Mouse (Mus musculus): ENCODE measurements around the gene 1700113H08Rik. TPM values are rescaled to one million over a fixed set of nuclear protein-coding genes. Genes with fewer than 3 reads are reported as not detected.

The 1700113H08Rik gene
- polyA plus RNA-seq, 1 experiment: not detected

DNA sequence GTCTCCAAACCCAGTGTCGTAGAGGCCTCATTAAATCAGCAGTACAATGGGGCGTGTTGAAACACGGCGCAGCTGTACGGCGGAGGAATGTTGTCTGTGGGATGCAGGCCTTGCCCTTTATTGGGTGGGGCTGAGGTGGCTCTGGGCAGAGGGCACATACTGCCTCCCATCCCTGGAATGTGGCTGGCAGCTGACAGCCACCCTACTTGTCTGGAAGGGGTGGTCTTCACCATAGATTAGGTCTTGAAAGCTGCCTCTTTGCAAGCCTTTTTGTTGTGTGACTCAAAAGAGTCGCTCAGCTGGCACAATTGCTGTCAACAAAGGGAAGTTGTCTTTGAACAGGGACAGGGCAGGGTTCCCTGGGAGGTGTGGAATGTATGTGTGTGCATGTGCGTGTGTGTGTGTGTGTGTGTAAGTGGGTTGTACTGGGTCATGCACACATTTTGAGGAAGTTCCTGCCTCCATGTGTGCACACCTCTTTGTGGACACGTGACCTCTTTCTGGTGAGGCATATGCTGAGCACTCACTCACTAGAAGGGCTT is 41.6 kb upstream of the 1700113H08Rik start:
- H3K4me2 ChIP-seq (ENCODE audit: low read depth): peak overlapping the region; percentile 67
- no peak for TF ChIP-seq REST (IDR thresholded peaks at IDR 0.05; ENCODE audit: insufficient read depth, insufficient read length)
- TF ChIP-seq TCF12 (IDR thresholded peaks at IDR 0.05; ENCODE audit: insufficient read depth, poor library complexity, severe bottlenecking): peak; percentile 52
- TF ChIP-seq MYOD1 (IDR thresholded peaks at IDR 0.05; ENCODE audit: control insufficient read depth in 1 of 3, insufficient read length in 2 of 3, low read depth in 2 of 3): peak; percentile 5 to 97 (median 89)
- peak; percentile 93 for TF ChIP-seq TCF3 (IDR thresholded peaks at IDR 0.05; ENCODE audit: insufficient read length, low read depth)
- TF ChIP-seq POLR2AphosphoS2 (IDR thresholded peaks at IDR 0.05; ENCODE audit: insufficient read length, low read depth): no peak
- 0 out of 2 replicates have a peak, but pooled peaks have one; percentile 20 for TF ChIP-seq CEBPB (IDR thresholded peaks at IDR 0.05; ENCODE audit: insufficient read depth, poor library complexity, severe bottlenecking)
- peak; percentile 90 to 98 (median 95) for TF ChIP-seq MYOG (IDR thresholded peaks at IDR 0.05; ENCODE audit: control insufficient read depth in 1 of 3, insufficient read depth in 1 of 3, insufficient read length in 2 of 3, low read depth in 2 of 3)
- no peak for TF ChIP-seq SRF (IDR thresholded peaks at IDR 0.05; ENCODE audit: control insufficient read depth, insufficient read length, low read depth)
- no peak for TF ChIP-seq POLR2A (IDR thresholded peaks at IDR 0.05; ENCODE audit: insufficient read length, low read depth)
- no peak for TF ChIP-seq MAX (IDR thresholded peaks at IDR 0.05; ENCODE audit: low read depth)
- peak; percentile 87 for TF ChIP-seq USF1 (IDR thresholded peaks at IDR 0.05; ENCODE audit: low read depth)
- TF ChIP-seq E2F4 (IDR thresholded peaks at IDR 0.05; ENCODE audit: insufficient read depth): no peak
- no peaks in the 10 kb centered on the region for H3K36me3 ChIP-seq (ENCODE audit: control insufficient read depth, insufficient read depth)
- no peaks in the 10 kb centered on the region for H3K79me2 ChIP-seq (ENCODE audit: control insufficient read depth, insufficient read depth)
- no peak overlapping the region for H3ac ChIP-seq (ENCODE audit: control insufficient read depth, insufficient read length)
- H3K4me3 ChIP-seq: no peak overlapping the region
- no peaks in the 10 kb centered on the region for H3K27me3 ChIP-seq (ENCODE audit: control insufficient read depth, insufficient read depth, insufficient read length)

DNA sequence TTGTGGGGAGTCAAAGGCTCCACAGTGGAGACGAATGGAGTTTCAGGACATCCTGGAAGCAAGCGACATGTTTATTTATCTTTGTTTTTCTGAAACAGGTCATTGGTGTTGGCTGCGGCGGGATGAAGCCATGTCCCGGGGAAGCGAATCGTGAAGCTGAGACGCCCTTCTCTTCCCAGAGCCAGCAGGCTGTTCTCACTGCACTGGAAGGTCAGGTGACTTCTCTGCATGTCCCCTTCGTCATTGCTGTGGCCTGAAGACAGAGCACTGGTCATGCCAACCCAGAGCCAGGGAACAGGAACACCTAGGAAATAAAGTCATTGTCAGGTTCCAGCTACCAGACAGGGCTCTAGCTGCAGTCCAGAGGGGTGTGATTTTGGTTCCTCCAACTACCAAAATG is 39.0 kb upstream of the 1700113H08Rik start:
- Histone ChIP-seq H3ac (ENCODE audit: control insufficient read depth, insufficient read length) (no peak overlapping the region), H3K79me2 (ENCODE audit: control insufficient read depth, insufficient read depth) (no peaks in the 10 kb centered on the region), H3K4me3 (no peak overlapping the region), H3K27me3 (ENCODE audit: control insufficient read depth, insufficient read depth, insufficient read length) (no peaks in the 10 kb centered on the region), H3K36me3 (ENCODE audit: control insufficient read depth, insufficient read depth) (no peaks in the 10 kb centered on the region), H3K4me2 (ENCODE audit: low read depth) (no peak overlapping the region)
- TF ChIP-seq CEBPB (IDR thresholded peaks at IDR 0.05; ENCODE audit: insufficient read depth, poor library complexity, severe bottlenecking) (no peak), E2F4 (IDR thresholded peaks at IDR 0.05; ENCODE audit: insufficient read depth) (no peak), MYOD1 (IDR thresholded peaks at IDR 0.05; ENCODE audit: control insufficient read depth in 1 of 3, insufficient read length in 2 of 3, low read depth in 2 of 3) (no peak), MYOG (IDR thresholded peaks at IDR 0.05; ENCODE audit: control insufficient read depth in 1 of 3, insufficient read depth in 1 of 3, insufficient read length in 2 of 3, low read depth in 2 of 3) (no peak), MAX (IDR thresholded peaks at IDR 0.05; ENCODE audit: low read depth) (no peak)

GRCm38 (mm10) chr10:87020711-87021110 is 37.1 kb upstream of the 1700113H08Rik start:
- Histone ChIP-seq H3K79me2 (ENCODE audit: control insufficient read depth, insufficient read depth) (no peaks in the 10 kb centered on the region), H3ac (ENCODE audit: control insufficient read depth, insufficient read length) (no peak overlapping the region), H3K36me3 (ENCODE audit: control insufficient read depth, insufficient read depth) (no peaks in the 10 kb centered on the region), H3K27me3 (ENCODE audit: control insufficient read depth, insufficient read depth, insufficient read length) (no peaks in the 10 kb centered on the region), H3K4me3 (no peak overlapping the region), H3K4me2 (ENCODE audit: low read depth) (no peak overlapping the region)
- TF ChIP-seq CEBPB (IDR thresholded peaks at IDR 0.05; ENCODE audit: insufficient read depth, poor library complexity, severe bottlenecking) (no peak), POLR2AphosphoS2 (IDR thresholded peaks at IDR 0.05; ENCODE audit: insufficient read length, low read depth) (no peak), POLR2A (IDR thresholded peaks at IDR 0.05; ENCODE audit: insufficient read length, low read depth) (no peak), TCF3 (IDR thresholded peaks at IDR 0.05; ENCODE audit: insufficient read length, low read depth) (no peak), MYOD1 (IDR thresholded peaks at IDR 0.05; ENCODE audit: control insufficient read depth in 1 of 3, insufficient read length in 2 of 3, low read depth in 2 of 3) (no peak), TCF12 (IDR thresholded peaks at IDR 0.05; ENCODE audit: insufficient read depth, poor library complexity, severe bottlenecking) (no peak), USF1 (IDR thresholded peaks at IDR 0.05; ENCODE audit: low read depth) (no peak), E2F4 (IDR thresholded peaks at IDR 0.05; ENCODE audit: insufficient read depth) (no peak), SRF (IDR thresholded peaks at IDR 0.05; ENCODE audit: control insufficient read depth, insufficient read length, low read depth) (no peak), MAX (IDR thresholded peaks at IDR 0.05; ENCODE audit: low read depth) (no peak), MYOG (IDR thresholded peaks at IDR 0.05; ENCODE audit: control insufficient read depth in 1 of 3, insufficient read depth in 1 of 3, insufficient read length in 2 of 3, low read depth in 2 of 3) (no peak), REST (IDR thresholded peaks at IDR 0.05; ENCODE audit: insufficient read depth, insufficient read length) (no peak)

DNA sequence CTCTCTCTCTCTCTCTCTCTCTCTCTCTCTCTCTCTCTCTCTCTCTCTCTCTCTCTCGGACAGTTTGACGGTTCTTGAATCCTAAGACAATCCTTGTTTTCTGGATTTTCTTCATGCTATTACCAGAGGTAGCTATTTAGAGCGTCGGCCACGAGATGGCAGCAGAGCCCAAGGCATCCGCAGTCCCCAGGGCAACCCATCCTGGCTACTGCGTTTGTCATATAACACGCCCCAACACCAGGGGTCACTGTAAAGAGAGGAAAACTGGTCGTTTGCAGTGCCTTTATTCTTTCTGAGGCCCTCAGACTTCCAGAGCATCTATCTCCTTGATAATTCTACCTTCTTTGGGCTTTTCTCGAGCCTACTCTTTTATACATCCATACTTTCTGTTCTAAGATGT is 33.0 kb upstream of the 1700113H08Rik start:
- Histone ChIP-seq H3ac (ENCODE audit: control insufficient read depth, insufficient read length) (no peak overlapping the region), H3K4me3 (no peak overlapping the region), H3K27me3 (ENCODE audit: control insufficient read depth, insufficient read depth, insufficient read length) (no peaks in the 10 kb centered on the region), H3K79me2 (ENCODE audit: control insufficient read depth, insufficient read depth) (no peaks in the 10 kb centered on the region), H3K36me3 (ENCODE audit: control insufficient read depth, insufficient read depth) (no peaks in the 10 kb centered on the region), H3K4me2 (ENCODE audit: low read depth) (no peak overlapping the region)
- TF ChIP-seq USF1 (IDR thresholded peaks at IDR 0.05; ENCODE audit: low read depth) (no peak), MAX (IDR thresholded peaks at IDR 0.05; ENCODE audit: low read depth) (no peak), E2F4 (IDR thresholded peaks at IDR 0.05; ENCODE audit: insufficient read depth) (no peak), REST (IDR thresholded peaks at IDR 0.05; ENCODE audit: insufficient read depth, insufficient read length) (no peak), CEBPB (IDR thresholded peaks at IDR 0.05; ENCODE audit: insufficient read depth, poor library complexity, severe bottlenecking) (no peak), POLR2AphosphoS2 (IDR thresholded peaks at IDR 0.05; ENCODE audit: insufficient read length, low read depth) (no peak), TCF12 (IDR thresholded peaks at IDR 0.05; ENCODE audit: insufficient read depth, poor library complexity, severe bottlenecking) (no peak), SRF (IDR thresholded peaks at IDR 0.05; ENCODE audit: control insufficient read depth, insufficient read length, low read depth) (no peak), POLR2A (IDR thresholded peaks at IDR 0.05; ENCODE audit: insufficient read length, low read depth) (no peak), MYOD1 (IDR thresholded peaks at IDR 0.05; ENCODE audit: control insufficient read depth in 1 of 3, insufficient read length in 2 of 3, low read depth in 2 of 3) (no peak), MYOG (IDR thresholded peaks at IDR 0.05; ENCODE audit: control insufficient read depth in 1 of 3, insufficient read depth in 1 of 3, insufficient read length in 2 of 3, low read depth in 2 of 3) (no peak), TCF3 (IDR thresholded peaks at IDR 0.05; ENCODE audit: insufficient read length, low read depth) (no peak)
